Mouse (Mus musculus) intestine, postnatal 0 days (tissue): ENCODE data around the gene Wdr13. TPM values are rescaled to one million over a fixed set of nuclear protein-coding genes. Genes with fewer than 3 reads are reported as not detected.

Source experiments
- ATAC-seq: fragments of 200-750 bp; cut with Nextera tagmentation; 2 replicates; pipeline ENCODE4 v1.8.0; 2017; ENCODE audit warnings: mild to moderate bottlenecking, moderate TSS enrichment, moderate library complexity
- H3K27ac ChIP-seq: fragments of 300-500 bp; sonication (generic); 2 replicates; pipeline ENCODE4 v1.5.1; 2014; ENCODE audit warnings: mild to moderate bottlenecking, low read depth, low read length, moderate library complexity
- H3K27me3 ChIP-seq: fragments of 300-500 bp; sonication (generic); replicated peaks from 2 replicates; pipeline ENCODE4 v1.6.1; 2014; ENCODE audit warnings: low read length, mixed read lengths; ENCODE audit not compliant: control insufficient read depth, insufficient read depth
- H3K36me3 ChIP-seq: fragments of 300-500 bp; sonication (generic); 2 replicates; pipeline ENCODE4 v1.6.1; 2014; ENCODE audit warnings: mild to moderate bottlenecking, moderate library complexity; ENCODE audit not compliant: control insufficient read depth, insufficient read depth
- H3K4me1 ChIP-seq: fragments of 300-500 bp; sonication (generic); replicated peaks from 2 replicates; pipeline ENCODE4 v1.6.1; 2014; ENCODE audit warnings: antibody characterized with exemption, low read length, mixed read lengths; ENCODE audit not compliant: control insufficient read depth, insufficient read depth
- H3K4me2 ChIP-seq: fragments of 300-500 bp; sonication (generic); replicated peaks from 2 replicates; pipeline ENCODE4 v1.6.1; 2014; ENCODE audit warnings: low read depth, mild to moderate bottlenecking, moderate library complexity
- H3K4me3 ChIP-seq: fragments of 300-500 bp; sonication (generic); 2 replicates; pipeline ENCODE4 v1.5.1; 2014; ENCODE audit warnings: low read depth, low read length
- H3K9ac ChIP-seq: fragments of 300-500 bp; sonication (generic); 2 replicates; pipeline ENCODE4 v1.6.1; 2014; ENCODE audit warnings: mild to moderate bottlenecking, low read depth, low read length
- H3K9me3 ChIP-seq: fragments of 300-500 bp; sonication (generic); 2 replicates; pipeline ENCODE4 v1.6.1; 2016; ENCODE audit warnings: mixed run types; ENCODE audit not compliant: control insufficient read depth
- CTCF ChIP-seq: sonication (generic); IDR thresholded peaks from 2 replicates; pipeline ENCODE4 v1.5.1; 2016; ENCODE audit warnings: low read depth, mild to moderate bottlenecking, control low read depth, antibody characterized with exemption, moderate library complexity
- WGBS: fragments of 180-500 bp; shearing (Covaris S2); extraction: QIAGEN DNeasy Blood & Tissue Kit; methylation state at CpG from one replicate; pipeline ENCODE4 v1.1.7; 2014; 5-methylcytosine and 5-hydroxymethylcytosine counted together
- polyA plus RNA-seq: library from polyadenylated mRNA; unstranded; fragments of >200 nt; fragmentation: Nextera tagmentation; extraction: Ambion mirVana; gene quantifications from 2 replicates; pipeline ENCODE4 v1.2.1, GENCODE M21; 2015

The Wdr13 gene
- 10.1 and 13.6 TPM in 2 replicates for polyA plus RNA-seq

DNA sequence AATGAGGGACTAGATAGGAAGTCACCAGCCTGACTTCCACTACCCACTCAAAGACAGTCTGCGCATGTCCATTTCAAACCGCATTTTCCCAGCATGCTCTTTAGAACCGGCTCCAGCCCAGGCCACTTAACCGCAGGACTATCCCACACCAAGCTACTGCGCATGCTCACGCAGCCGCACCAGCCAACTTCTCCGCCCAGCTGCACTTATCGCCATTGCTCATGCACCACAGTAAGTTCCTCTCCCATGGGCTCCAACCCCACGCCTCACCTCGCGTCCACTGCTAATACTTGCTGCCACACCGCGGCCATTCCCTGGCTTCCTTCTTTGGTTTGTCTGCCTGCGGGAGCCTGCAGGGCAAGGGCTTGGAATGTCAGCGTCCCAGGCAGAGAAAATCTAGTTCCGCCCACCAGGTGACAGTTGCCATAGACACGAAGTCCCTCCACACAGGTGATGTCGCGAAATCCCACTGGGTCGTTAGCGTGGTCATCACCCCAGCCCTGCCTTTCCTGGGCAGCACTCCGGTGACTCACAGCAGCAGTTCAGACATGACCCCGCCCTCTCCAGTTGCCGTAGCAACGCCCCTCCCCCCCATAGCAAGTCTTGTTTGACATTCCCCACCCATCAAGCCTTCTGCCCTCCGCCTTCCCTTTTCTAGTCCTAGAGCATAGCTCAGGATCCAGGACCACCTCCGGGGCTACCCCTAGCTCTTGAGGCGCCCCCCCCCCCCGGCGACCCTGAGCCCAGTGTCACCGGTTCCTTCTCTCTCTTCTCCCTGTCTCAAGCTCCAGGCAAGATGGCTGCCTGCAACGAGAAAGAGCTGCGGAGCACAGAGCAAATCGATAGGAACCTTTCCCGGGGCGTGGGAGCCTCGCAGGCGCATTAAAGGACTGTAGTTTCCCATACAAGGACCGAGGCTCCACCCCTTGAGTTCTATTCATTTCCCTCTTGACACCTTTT lies at the start of gene Wdr13:
Gene Wdr13 (minus strand): TSS at position 876 of the 960 bp plus-strand sequence.
- H3K4me1 ChIP-seq = no peaks in the 10 kb centered on the region
- H3K36me3 ChIP-seq = peaks cover 19% of the 10 kb centered on the region; the same call in 1 of the 2 replicates
- 22% methylated on average over 38 of the region's 40 CpGs for WGBS
- peak within 1 kb of the TSS; percentile 43 for H3K4me3 ChIP-seq
- H3K27ac ChIP-seq = peak within 1 kb of the TSS; percentile 83
- no peaks in the 10 kb centered on the region for H3K27me3 ChIP-seq
- ATAC-seq = peak; percentile 96
- TF ChIP-seq CTCF = no peak
- peak within 1 kb of the TSS; percentile 34; the same call in 1 of the 2 replicates for H3K9ac ChIP-seq
- no peaks in the 10 kb centered on the region for H3K9me3 ChIP-seq
- H3K4me2 ChIP-seq = peak within 1 kb of the TSS; percentile 60

DNA sequence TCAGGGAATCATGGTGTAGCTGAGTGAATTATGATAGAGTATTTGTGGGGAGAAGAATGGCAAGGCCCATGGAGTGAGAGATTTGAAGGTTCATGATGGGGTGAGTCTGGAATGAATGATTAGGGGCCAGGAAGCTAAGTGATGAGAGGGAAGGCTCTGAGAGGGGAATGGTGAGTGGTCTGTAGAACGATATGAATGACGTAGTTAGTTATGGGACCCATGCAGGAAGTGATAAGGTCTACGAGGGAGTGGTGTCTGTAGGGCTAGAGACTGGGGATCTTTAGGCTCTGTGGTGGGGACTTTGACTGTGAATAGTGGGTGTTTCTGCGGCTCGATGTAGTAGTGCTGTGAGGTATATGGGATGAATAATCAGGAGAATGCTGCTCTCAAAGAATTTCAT lies 47.0 kb upstream of the Wdr13 start:
- Histone ChIP-seq H3K9me3 (no peaks in the 10 kb centered on the region), H3K36me3 (no peaks in the 10 kb centered on the region), H3K4me1 (no peaks in the 10 kb centered on the region), H3K4me3 (no peak overlapping the region), H3K9ac (no peak overlapping the region), H3K4me2 (no peak overlapping the region), H3K27ac (no peak overlapping the region), H3K27me3 (no peaks in the 10 kb centered on the region)
- no peak for TF ChIP-seq CTCF
- 81% methylated on average over 5 of the region's 5 CpGs for WGBS
- ATAC-seq = no peak

DNA sequence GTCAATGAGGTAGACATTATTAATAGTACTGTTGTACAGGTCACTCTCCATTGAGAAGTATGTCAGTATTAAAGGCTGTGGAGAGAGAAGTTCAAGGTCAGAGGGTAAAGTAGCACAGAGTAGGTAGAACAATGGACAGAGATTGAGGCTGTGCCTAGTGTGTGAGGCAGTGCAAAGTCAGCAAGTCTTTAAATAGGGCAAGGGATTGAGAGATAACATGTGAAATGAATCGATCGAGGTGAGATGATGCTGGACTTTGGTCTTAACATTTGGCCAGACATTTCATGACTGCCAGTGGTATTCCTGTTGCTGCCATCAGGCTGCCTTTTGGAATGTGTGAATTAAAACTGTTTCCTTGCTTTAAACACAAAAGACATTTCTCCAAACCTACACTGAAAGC lies 46.2 kb upstream of the Wdr13 start:
- no peaks in the 10 kb centered on the region for H3K27me3 ChIP-seq
- WGBS = 60% methylated on average over 2 of the region's 2 CpGs

DNA sequence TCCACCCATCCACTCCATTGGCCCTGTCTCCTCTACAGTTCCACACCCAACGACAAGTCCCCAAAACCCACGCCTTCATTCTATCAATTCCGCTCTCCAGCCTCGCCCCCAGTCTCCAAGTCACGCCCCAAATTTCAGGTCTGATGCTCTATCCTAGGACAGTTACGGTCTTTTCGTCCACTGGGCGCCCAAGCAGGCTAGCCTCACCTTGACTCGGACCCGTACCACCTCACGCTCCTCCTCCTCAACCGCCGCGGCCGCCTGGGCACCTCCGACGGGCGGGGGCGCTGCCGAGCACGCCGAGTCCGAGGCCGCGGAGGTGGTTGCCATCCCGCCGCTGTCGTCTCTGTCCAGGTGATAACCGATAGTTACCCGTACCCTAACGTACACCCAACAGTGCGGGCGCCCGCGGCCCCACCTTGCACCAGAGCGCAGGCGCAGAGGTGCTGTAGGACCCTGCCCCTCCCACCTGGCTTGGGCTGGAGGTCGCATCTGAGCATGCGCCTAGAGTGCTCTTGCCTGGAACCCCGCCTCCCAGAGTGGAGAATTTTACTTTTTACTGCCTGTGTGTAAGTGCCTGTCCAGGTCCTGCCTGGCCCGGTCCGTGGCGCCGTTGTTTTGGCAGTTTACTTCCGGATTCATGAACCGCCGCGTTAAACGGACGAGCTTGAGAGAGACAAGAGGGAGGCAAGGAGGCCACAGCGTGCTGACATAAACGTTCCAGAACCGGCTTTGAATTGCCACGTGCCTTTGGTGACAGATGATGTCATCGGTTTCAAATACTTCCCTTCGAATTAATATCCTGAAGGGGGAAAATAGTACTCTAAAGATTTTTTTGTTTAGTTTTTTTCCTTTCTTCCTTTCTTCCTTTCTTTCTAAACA lies 43.1 kb upstream of the Wdr13 start, which contains the start of gene Tbc1d25:
Gene Tbc1d25 (minus strand): TSS at position 678 of the 882 bp plus-strand sequence.
- peak; percentile 88 for ATAC-seq
- peak; percentile 67 for TF ChIP-seq CTCF
- 20% methylated on average over 54 of the region's 56 CpGs for WGBS
- Histone ChIP-seq H3K9ac (peak within 1 kb of the TSS; percentile 49), H3K36me3 (no peaks in the 10 kb centered on the region), H3K4me1 (no peaks in the 10 kb centered on the region), H3K4me3 (peak within 1 kb of the TSS; percentile 56), H3K27ac (peak within 1 kb of the TSS; percentile 41; the same call in 1 of the 2 replicates), H3K4me2 (peak within 1 kb of the TSS; percentile 68), H3K9me3 (no peaks in the 10 kb centered on the region), H3K27me3 (no peaks in the 10 kb centered on the region)

More for the DNA sequence above, 46.2 kb upstream of the Wdr13 start:
- TF ChIP-seq CTCF = no peak
- Histone ChIP-seq H3K36me3 (no peaks in the 10 kb centered on the region), H3K4me3 (no peak overlapping the region), H3K9me3 (no peaks in the 10 kb centered on the region), H3K9ac (no peak overlapping the region), H3K4me1 (no peaks in the 10 kb centered on the region), H3K4me2 (no peak overlapping the region), H3K27ac (no peak overlapping the region)
- ATAC-seq = no peak

DNA sequence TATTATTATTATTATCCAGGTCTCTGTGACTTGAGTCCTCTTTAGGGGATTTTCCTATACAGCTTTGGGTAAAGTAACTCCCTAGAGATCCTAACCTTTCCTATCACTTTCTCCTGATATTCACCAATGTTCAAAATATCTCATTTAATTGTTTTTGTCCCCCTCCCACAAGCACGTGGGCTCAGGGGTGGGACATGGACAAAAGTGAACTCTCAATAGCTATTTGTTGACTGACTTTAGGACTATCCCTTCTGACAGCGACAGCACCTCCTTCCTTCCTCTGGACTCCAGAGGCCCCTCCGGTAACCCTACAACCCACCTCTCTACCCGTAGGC lies 42.4 kb upstream of the Wdr13 start:
- no peak for ATAC-seq
- 20% methylated on average over 4 of the region's 4 CpGs for WGBS

More for the DNA sequence above, 42.4 kb upstream of the Wdr13 start:
- H3K36me3 ChIP-seq = no peaks in the 10 kb centered on the region
- H3K4me2 ChIP-seq = peak overlapping the region; percentile 68
- peak overlapping the region; percentile 49 for H3K9ac ChIP-seq
- no peaks in the 10 kb centered on the region for H3K27me3 ChIP-seq
- no peaks in the 10 kb centered on the region for H3K4me1 ChIP-seq
- no peak for TF ChIP-seq CTCF
- peak overlapping the region; percentile 56 for H3K4me3 ChIP-seq
- H3K9me3 ChIP-seq = no peaks in the 10 kb centered on the region
- no peak overlapping the region for H3K27ac ChIP-seq
